Mouse (Mus musculus) neural tube, embryonic 14.5 days (tissue): ENCODE data around the gene Lrrc20. TPM values are rescaled to one million over a fixed set of nuclear protein-coding genes. Genes with fewer than 3 reads are reported as not detected.

Experiments
- ATAC-seq: fragments of 200-750 bp; cut with Nextera tagmentation; 2 replicates; pipeline ENCODE4 v1.8.0; 2017; ENCODE audit warnings: low read depth, mild to moderate bottlenecking, moderate TSS enrichment, moderate library complexity
- H3K27ac ChIP-seq: fragments of 300-500 bp; sonication (generic); 2 replicates; pipeline ENCODE4 v1.5.1; 2014; ENCODE audit warnings: low read depth, mild to moderate bottlenecking, control low read depth, low read length, moderate library complexity, mixed read lengths
- H3K27me3 ChIP-seq: fragments of 300-500 bp; sonication (generic); 2 replicates; pipeline ENCODE4 v1.6.1; 2014; ENCODE audit warnings: low read length; ENCODE audit not compliant: control insufficient read depth, insufficient read depth
- H3K36me3 ChIP-seq: fragments of 300-500 bp; sonication (generic); 2 replicates; pipeline ENCODE4 v1.6.1; 2014; ENCODE audit warnings: low read length, mixed read lengths; ENCODE audit not compliant: control insufficient read depth, insufficient read depth
- H3K4me1 ChIP-seq: fragments of 300-500 bp; sonication (generic); 2 replicates; pipeline ENCODE4 v1.6.1; 2014; ENCODE audit warnings: low read length; ENCODE audit not compliant: control insufficient read depth, insufficient read depth
- H3K4me2 ChIP-seq: fragments of 300-500 bp; sonication (generic); 2 replicates; pipeline ENCODE4 v1.6.1; 2014; ENCODE audit warnings: mild to moderate bottlenecking, low read depth, low read length, control low read depth
- H3K4me3 ChIP-seq: fragments of 300-500 bp; sonication (generic); 2 replicates; pipeline ENCODE4 v1.5.1; 2014; ENCODE audit warnings: low read depth, low read length, control low read depth, mixed read lengths
- H3K9ac ChIP-seq: fragments of 300-500 bp; sonication (generic); replicated peaks from 2 replicates; pipeline ENCODE4 v1.6.1; 2014; ENCODE audit warnings: low read depth, mild to moderate bottlenecking, control low read depth, low read length, mixed read lengths
- H3K9me3 ChIP-seq: fragments of 300-500 bp; sonication (generic); 2 replicates; pipeline ENCODE4 v1.6.1; 2016; ENCODE audit warnings: low read length; ENCODE audit not compliant: control insufficient read depth
- WGBS: fragments of 180-500 bp; shearing (Covaris S2); extraction: QIAGEN DNeasy Blood & Tissue Kit; methylation state at CpG from one replicate; pipeline ENCODE4 v1.1.7; 2014; 5-methylcytosine and 5-hydroxymethylcytosine counted together
- polyA plus RNA-seq: library from polyadenylated mRNA; unstranded; fragments of >200 nt; fragmentation: Nextera tagmentation; extraction: Ambion mirVana; gene quantifications from 2 replicates; pipeline ENCODE4 v1.2.1, GENCODE M21; 2014

Lrrc20 gene
- 14.8 and 15.4 TPM in 2 replicates for polyA plus RNA-seq

- Histone ChIP-seq H3K27ac (peak within 1 kb of the TSS; percentile 56), H3K4me2 (peak within 1 kb of the TSS; percentile 71), H3K27me3 (no peaks in the 10 kb centered on the region), H3K9ac (peak within 1 kb of the TSS; percentile 68), H3K4me3 (peak within 1 kb of the TSS; percentile 67), H3K36me3 (no peaks in the 10 kb centered on the region), H3K4me1 (no peaks in the 10 kb centered on the region), H3K9me3 (no peaks in the 10 kb centered on the region)
- peak; percentile 98 for ATAC-seq
- under 1% methylated on average over 68 of the region's 70 CpGs for WGBS
Measured at GRCm38 (mm10) chr10:61475594-61476439, at the start of gene Lrrc20. Gene Lrrc20, plus strand, starts transcription at chr10:61475801.

- Histone ChIP-seq H3K9me3 (no peaks in the 10 kb centered on the region), H3K9ac (no peak overlapping the region), H3K27me3 (no peaks in the 10 kb centered on the region), H3K4me2 (no peak overlapping the region), H3K27ac (no peak overlapping the region), H3K36me3 (peaks cover 5% of the 10 kb centered on the region), H3K4me3 (no peak overlapping the region), H3K4me1 (0 out of 2 replicates have a peak, but pooled peaks cover 3% of the 10 kb centered on the region)
- WGBS: 64% methylated on average over 2 of the region's 2 CpGs
- ATAC-seq: no peak
Measured at GRCm38 (mm10) chr10:61426251-61426757, 49.3 kb upstream of the Lrrc20 start.

GRCm38 (mm10) chr10:61427951-61428350 is 47.6 kb upstream of the Lrrc20 start:
- no peaks in the 10 kb centered on the region for H3K9me3 ChIP-seq
- H3K9ac ChIP-seq: no peak overlapping the region
- H3K4me2 ChIP-seq: no peak overlapping the region
- H3K4me1 ChIP-seq: 0 out of 2 replicates have a peak, but pooled peaks cover 3% of the 10 kb centered on the region
- 83% methylated on average over 6 of the region's 6 CpGs for WGBS
- no peak for ATAC-seq
- H3K4me3 ChIP-seq: no peak overlapping the region
- H3K27me3 ChIP-seq: no peaks in the 10 kb centered on the region
- H3K36me3 ChIP-seq: peaks cover 13% of the 10 kb centered on the region
- H3K27ac ChIP-seq: no peak overlapping the region

- peak; percentile 71; the same call in 1 of the 2 replicates for ATAC-seq
- Histone ChIP-seq H3K4me2 (no peak overlapping the region), H3K27ac (no peak overlapping the region), H3K9me3 (no peaks in the 10 kb centered on the region), H3K9ac (no peak overlapping the region), H3K4me1 (0 out of 2 replicates have a peak, but pooled peaks cover 3% of the 10 kb centered on the region), H3K27me3 (no peaks in the 10 kb centered on the region), H3K4me3 (no peak overlapping the region), H3K36me3 (peaks cover 18% of the 10 kb centered on the region)
- WGBS: 32% methylated on average over 4 of the region's 4 CpGs
Measured at GRCm38 (mm10) chr10:61428416-61428815, 47.2 kb upstream of the Lrrc20 start.

GRCm38 (mm10) chr10:61429043-61429442 is 46.6 kb upstream of the Lrrc20 start:
- Histone ChIP-seq H3K4me2 (no peak overlapping the region), H3K4me1 (0 out of 2 replicates have a peak, but pooled peaks cover 3% of the 10 kb centered on the region), H3K36me3 (peaks cover 24% of the 10 kb centered on the region), H3K4me3 (no peak overlapping the region), H3K9me3 (no peaks in the 10 kb centered on the region), H3K27me3 (no peaks in the 10 kb centered on the region), H3K27ac (no peak overlapping the region), H3K9ac (no peak overlapping the region)
- 90% methylated on average over 5 of the region's 5 CpGs for WGBS
- no peak for ATAC-seq

GRCm38 (mm10) chr10:61431375-61431774 is 44.2 kb upstream of the Lrrc20 start:
- WGBS: 92% methylated on average over 9 of the region's 9 CpGs
- Histone ChIP-seq H3K4me2 (no peak overlapping the region), H3K4me1 (no peaks in the 10 kb centered on the region), H3K9ac (no peak overlapping the region), H3K27ac (no peak overlapping the region), H3K36me3 (peaks cover 33% of the 10 kb centered on the region), H3K4me3 (no peak overlapping the region), H3K9me3 (no peaks in the 10 kb centered on the region), H3K27me3 (no peaks in the 10 kb centered on the region)
- ATAC-seq: no peak

GRCm38 (mm10) chr10:61440202-61440800 is 35.3 kb upstream of the Lrrc20 start:
- 96% methylated on average over 7 of the region's 7 CpGs for WGBS
- Histone ChIP-seq H3K9ac (no peak overlapping the region), H3K27me3 (no peaks in the 10 kb centered on the region), H3K4me3 (no peak overlapping the region), H3K36me3 (no peaks in the 10 kb centered on the region), H3K4me2 (no peak overlapping the region), H3K27ac (no peak overlapping the region), H3K4me1 (peaks cover 18% of the 10 kb centered on the region), H3K9me3 (no peaks in the 10 kb centered on the region)
- no peak for ATAC-seq

- 51% methylated on average over 6 of the region's 6 CpGs for WGBS
- Histone ChIP-seq H3K9ac (0 out of 2 replicates have a peak overlapping the region, but pooled peaks have one; percentile 3), H3K4me2 (no peak overlapping the region), H3K36me3 (no peaks in the 10 kb centered on the region), H3K9me3 (no peaks in the 10 kb centered on the region), H3K4me1 (peaks cover 29% of the 10 kb centered on the region), H3K27ac (peak overlapping the region; percentile 22; the same call in 1 of the 2 replicates), H3K27me3 (no peaks in the 10 kb centered on the region), H3K4me3 (no peak overlapping the region)
- no peak for ATAC-seq
Measured at GRCm38 (mm10) chr10:61443456-61443855, 32.1 kb upstream of the Lrrc20 start.

- no peak for ATAC-seq
- Histone ChIP-seq H3K4me2 (no peak overlapping the region), H3K4me3 (no peak overlapping the region), H3K36me3 (no peaks in the 10 kb centered on the region), H3K4me1 (peaks cover 30% of the 10 kb centered on the region), H3K27me3 (no peaks in the 10 kb centered on the region), H3K27ac (peak overlapping the region; percentile 22; the same call in 1 of the 2 replicates), H3K9me3 (no peaks in the 10 kb centered on the region), H3K9ac (0 out of 2 replicates have a peak overlapping the region, but pooled peaks have one; percentile 3)
- WGBS: 66% methylated on average over 1 of the region's 1 CpGs
Measured at GRCm38 (mm10) chr10:61443876-61444275, 31.7 kb upstream of the Lrrc20 start.
